Mouse (Mus musculus) adrenal gland, postnatal 14 days (tissue): ENCODE results near the gene Podn. TPM values are rescaled to one million over a fixed set of nuclear protein-coding genes. Genes with fewer than 3 reads are reported as not detected.

Source experiments
- DNase-seq: peaks from one replicate; pipeline ENCODE4 v3.0.0; 2021; ENCODE audit warnings: mixed read lengths
- microRNA-seq, 2 experiments: library from miRNA; unstranded; fragments of <30 nt; microRNA quantifications; one replicate each; pipeline ENCODE4 v1.2.0; 2021
- total RNA-seq: library from RNA; stranded (reverse); gene quantifications from 2 replicates; pipeline ENCODE4 v1.2.3, GENCODE M21; 2021

Gene Podn
- total RNA-seq, 1 experiment from 2014 or later, result 8.2 TPM

DNA sequence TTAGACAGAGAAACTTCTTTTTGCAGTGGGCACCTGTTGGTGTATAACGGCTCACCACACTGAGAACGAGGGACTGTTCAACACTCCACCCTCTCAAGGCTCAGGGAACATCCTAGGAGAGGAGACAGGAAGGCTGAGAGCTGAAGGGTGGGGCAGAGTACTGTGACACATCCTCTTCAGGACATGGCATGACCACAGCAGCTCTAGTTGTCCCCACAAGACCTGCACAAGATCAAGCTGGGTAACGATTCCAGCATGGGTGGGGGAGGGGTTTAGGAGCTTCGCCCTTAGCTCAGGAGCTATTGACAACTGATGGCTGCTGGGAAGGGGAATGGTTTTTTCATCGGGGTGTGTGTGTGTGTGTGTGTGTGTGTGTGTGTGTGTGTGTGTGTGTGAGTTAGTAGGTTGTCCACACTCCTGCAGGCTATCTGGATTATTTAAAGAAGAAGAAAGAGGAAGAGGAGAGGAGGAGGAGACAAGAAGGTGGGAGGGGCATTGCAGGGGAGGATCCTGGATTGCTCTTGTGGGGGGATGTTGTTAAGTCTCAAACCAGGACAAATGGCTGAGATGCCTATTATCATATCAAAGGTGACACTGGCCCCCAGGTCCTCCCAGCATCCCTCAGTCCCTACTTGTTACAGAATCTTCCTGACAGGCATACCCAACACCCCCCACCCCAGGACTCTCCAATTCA, 129.7 kb downstream of the Podn start:
- no peak for DNase-seq

Small RNAs within 50 kb of the gene (microRNA-seq; reads per million reads assigned to microRNA genes)
- 0 reads per million in 2 experiments for gene Mir6397

Other genes with a start within 250 kb of the Podn start
- 91.3 and 98.1 TPM in 2 replicates for gene Magoh, start 216.7 kb downstream of the Podn start, total RNA-seq
- 75.3 and 75.4 TPM in 2 replicates for gene 0610037L13Rik, start 206.6 kb downstream of the Podn start, total RNA-seq
- 247 and 275 TPM in 2 replicates for gene Cpt2, start 172.8 kb downstream of the Podn start, total RNA-seq
- gene Slc1a7, start 128.1 kb downstream of the Podn start, total RNA-seq, result 0.26 and 0.44 TPM in 2 replicates
- 339 and 479 TPM in 2 replicates for gene Scp2, start 48.6 kb upstream of the Podn start, total RNA-seq
- 19.3 and 32.0 TPM in 2 replicates for gene Echdc2, start 69.0 kb upstream of the Podn start, total RNA-seq
- gene Zyg11a, start 121.6 kb upstream of the Podn start, total RNA-seq, result 0.79 and 1.4 TPM in 2 replicates
- gene Zyg11b, start 204.7 kb upstream of the Podn start, total RNA-seq, result 32.6 and 34.2 TPM in 2 replicates
- gene Coa7, start 231.7 kb upstream of the Podn start, total RNA-seq, result 60.8 and 61.3 TPM in 2 replicates